Mouse (Mus musculus) left cerebral cortex, adult 9 months (tissue): ENCODE results near the gene Hhat.
A peak's percentile ranks its signal among the peaks of the same experiment; 100 is the strongest.

Experiments used
- DNase-seq, 2 experiments: peaks; one replicate each; pipeline ENCODE4 v3.0.0; 2022; ENCODE audit warnings: low spot score in 2 of 2

Hhat gene

GRCm38 (mm10) chr1:192651981-192652605, 118.9 kb downstream of the Hhat start:
- DNase-seq, result peak in 1 of 2 experiments; percentile 11

DNA sequence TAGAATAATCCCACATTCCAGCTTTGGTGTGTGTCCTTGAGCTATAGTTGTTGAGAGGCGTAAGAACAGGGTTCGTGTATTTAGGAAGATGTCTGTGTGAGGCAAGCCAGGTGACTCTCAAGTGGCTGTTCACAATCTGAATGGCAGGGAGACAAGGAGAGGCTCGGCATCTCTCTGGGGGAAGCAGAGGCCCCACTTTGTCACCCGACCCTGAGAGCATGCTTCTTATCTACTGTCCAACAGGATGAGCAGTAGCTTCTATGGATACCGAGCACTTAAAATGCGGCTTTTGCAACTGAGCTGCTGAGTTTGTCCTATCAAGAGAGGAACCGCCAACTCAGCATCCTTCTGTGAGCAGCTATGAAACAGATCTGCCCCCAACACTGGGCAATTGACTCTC, 120.4 kb downstream of the Hhat start:
- DNase-seq, result no peak

DNA sequence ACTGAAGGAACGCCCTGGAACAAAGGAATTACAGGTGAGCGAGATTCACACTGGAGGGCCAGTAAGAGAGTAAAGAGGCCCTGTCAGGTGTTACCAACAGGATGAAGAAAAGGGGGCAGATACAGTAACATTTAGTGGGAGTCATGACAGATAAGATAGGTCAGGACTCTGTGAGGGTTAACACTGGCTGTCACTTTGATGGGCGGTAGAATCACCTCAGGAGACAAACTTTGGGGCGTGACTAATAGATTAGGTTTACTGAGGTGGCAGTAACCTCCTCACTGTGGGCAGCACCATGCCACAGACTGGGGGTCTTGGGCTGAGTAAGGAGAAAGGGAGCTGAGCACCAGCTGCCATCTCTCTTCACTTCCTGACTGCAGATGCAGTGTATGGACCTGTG, 121.0 kb downstream of the Hhat start:
- no peak for DNase-seq

DNA sequence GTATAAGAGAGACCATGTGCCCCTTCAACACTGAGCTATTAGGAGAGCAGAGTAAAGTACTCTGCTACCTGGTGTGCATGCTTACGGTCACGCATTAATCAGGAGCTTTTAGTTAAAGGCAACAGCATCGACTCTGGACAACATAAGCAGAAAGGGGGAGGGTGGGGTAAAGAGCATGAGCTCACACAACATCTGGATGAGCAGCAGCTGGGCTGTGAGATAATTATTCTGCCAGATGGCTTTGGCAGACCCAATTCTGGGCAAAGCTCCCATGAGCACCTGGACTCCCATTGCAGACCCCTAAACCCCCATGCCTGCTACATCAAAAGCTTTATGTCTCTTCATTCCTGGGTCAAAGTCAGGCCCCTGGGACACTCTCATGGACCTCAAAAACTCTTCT, 121.8 kb downstream of the Hhat start:
- DNase-seq, result no peak

GRCm38 (mm10) chr1:192647361-192647760, 123.7 kb downstream of the Hhat start:
- DNase-seq, result no peak

DNA sequence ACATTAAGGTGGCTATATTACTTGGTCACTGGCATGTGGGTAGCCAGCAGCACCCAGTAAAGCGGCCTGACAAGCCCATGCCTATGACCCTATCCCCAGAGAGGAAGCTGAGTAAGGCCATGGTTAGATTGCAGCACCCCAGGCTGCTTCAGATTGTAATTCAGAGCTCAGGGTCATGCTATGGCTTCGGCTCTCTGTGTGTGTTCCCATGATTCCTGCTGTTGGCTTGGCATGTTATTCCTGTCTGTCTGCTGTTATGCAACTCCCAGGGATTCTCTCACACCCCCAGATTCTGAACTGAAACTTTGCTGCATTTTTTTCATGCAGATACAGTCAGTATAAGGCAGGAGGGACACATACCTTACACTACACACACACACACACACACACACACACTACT, 128.9 kb downstream of the Hhat start:
- DNase-seq, result no peak

DNA sequence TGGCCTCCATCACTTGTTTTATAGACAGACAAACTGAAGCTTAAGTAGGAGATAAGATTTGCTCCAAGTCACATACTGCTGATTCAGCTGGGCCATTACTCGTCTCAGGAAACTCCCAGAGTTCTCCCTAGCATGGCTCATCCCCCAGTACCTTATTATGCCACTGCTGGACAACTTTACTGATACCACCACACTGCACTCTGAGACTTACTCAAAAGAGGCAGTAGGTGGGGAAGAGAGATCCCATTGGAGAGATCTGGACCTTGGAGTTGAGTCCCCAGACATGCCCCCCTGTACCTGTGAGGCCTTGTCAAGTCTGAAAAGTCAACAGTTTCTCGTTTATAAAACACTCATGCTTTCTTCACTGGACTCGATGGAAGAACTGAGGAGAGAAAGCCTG, 131.8 kb downstream of the Hhat start:
- no peak for DNase-seq

- DNase-seq, result no peak
Measured at GRCm38 (mm10) chr1:192621843-192622242, 149.2 kb downstream of the Hhat start.

GRCm38 (mm10) chr1:192613271-192613670, 157.8 kb downstream of the Hhat start:
- no peak for DNase-seq

GRCm38 (mm10) chr1:192611996-192612739, 158.9 kb downstream of the Hhat start:
- no peak for DNase-seq

- DNase-seq, result no peak
Measured at GRCm38 (mm10) chr1:192606876-192607275, 164.1 kb downstream of the Hhat start.

DNA sequence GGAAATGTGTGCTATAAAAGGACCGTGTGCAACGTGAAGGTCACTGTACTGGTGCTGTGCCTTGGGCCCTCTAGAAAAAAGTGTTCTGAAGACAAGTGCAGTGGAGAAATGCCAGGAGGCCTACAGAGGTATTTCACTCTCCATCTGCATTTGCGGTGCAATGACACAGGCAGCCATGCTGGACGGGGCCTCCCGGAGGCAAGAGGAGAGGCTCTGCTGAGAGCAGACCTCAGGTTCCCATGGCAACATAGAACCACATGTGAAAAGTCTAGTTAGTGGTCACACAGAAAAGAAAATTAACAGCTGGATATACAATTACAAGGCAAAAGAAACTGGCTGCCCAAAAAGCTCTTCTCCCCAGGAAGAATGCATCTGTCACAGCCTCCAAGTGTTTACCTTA, 166.6 kb downstream of the Hhat start:
- no peak for DNase-seq

- DNase-seq, result no peak
Measured at GRCm38 (mm10) chr1:192603556-192603955, 167.5 kb downstream of the Hhat start.

DNA sequence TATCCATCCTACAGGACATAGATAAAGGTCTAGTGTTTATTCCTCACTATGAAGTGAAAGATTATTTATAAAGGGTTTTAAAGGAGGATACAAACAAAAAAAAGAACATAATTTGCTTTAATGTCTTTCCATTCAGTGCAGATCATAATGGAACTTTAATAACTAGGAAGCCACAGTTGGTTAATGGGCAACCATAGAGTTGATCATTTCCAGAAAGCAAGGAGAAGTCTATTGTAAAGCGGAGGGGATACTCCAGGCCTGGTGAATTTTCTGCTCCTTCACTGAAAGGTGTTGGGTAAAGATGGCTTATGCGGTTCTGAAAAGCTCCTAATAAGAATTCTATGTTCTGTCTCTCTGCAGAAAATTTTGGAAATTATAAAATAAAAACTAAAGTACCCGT, 169.8 kb downstream of the Hhat start:
- no peak for DNase-seq

DNA sequence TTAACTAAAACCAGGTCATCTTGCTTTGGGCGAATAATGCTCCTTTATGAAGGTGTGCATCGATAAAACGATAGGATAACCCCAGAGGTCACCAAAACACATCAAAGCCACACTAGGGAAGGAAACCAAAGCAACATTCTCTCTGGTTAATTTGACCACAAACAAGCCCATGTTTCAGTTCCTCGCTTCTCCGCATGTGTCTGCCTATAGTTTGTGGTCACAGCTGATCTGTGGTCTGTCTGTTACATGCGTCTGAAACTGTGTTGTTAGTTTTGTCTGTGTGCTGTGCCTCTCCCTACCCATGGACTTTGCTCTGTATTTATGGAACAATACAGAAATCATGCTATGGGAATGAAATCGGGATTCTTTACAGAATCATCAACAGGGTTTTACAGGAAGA, 171.3 kb downstream of the Hhat start:
- DNase-seq, result no peak

GRCm38 (mm10) chr1:192598380-192598779, 172.6 kb downstream of the Hhat start:
- DNase-seq, result peak; percentile 47 to 92

- no peak for DNase-seq
Measured at GRCm38 (mm10) chr1:192595426-192595825, 175.6 kb downstream of the Hhat start.

DNA sequence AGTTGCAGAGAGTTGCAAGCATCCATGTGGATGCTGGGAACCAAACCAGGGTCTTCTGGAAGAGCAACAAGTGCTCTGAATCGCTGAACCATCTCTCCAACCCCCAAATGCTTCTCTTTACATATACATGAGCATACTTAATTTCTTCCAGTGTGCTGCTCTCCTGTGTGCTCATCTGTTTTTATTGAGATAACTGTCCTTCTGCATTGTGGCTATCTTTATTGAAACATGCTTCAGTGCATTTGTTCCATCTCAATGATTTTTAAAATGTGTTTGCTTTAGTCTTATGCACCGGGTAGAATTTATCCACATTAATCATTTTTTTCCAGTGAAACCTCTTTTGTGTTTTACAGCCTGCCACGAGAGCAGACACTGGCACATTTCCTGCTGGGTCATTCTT, 177.5 kb downstream of the Hhat start:
- DNase-seq, result no peak

DNA sequence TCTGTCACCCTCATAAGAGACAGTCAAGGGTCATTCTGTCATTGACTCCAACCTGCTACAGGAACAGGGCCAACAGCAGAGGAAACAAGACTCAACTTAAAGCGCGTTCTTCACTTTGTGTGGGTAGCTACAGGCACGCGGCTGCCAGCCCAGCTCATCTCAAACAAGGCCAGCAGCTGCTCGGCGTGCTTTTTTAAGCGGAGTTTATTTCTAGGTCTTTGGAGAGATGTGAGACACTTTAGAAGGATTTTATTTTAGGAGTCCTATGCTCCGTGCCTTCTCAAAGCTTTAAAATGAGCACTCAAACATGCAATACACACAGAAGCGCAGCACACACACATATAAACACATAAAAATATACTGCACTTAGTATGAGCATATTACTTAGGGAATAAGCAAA, 183.6 kb downstream of the Hhat start:
- DNase-seq, result peak; percentile 82 to 89

DNA sequence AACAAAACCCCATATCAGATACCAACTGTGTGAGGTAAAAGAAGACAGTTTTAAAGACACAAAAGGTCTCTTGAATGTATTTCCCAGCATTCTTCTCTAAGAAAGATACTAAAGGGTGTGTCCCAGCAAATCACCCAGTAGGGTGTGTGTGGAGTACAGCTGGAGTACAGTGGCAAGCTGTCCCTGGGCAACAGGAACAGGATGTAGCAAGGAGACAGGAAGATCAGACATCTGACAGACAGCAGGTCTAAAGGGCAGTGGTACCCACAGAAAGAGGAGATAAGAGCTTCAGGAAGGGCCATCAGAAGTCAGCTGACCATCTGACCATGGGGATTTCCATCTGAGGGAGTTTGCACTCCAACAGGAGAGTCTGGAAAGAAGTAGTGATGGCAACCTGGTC, 185.7 kb downstream of the Hhat start:
- DNase-seq, result no peak

DNA sequence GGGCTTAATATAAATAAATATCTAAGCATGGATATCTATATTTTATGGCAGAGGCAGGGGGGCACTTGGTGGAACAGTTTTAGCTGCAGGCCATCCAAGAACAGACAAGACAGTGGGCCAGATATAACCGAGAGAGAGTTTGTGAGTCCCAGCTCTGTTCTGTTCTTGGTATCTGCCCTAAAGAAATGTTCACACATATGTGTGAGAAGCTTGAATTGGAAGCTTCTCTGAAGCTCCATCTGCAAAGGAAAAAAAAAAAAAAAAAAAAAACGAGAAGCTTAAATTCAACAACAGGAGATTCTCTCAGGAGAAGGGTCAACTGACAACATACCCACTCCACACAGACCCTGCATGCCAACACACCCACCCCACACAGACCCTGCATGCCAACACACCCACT, 188.1 kb downstream of the Hhat start:
- peak in 1 of 2 experiments; percentile 19 for DNase-seq

DNA sequence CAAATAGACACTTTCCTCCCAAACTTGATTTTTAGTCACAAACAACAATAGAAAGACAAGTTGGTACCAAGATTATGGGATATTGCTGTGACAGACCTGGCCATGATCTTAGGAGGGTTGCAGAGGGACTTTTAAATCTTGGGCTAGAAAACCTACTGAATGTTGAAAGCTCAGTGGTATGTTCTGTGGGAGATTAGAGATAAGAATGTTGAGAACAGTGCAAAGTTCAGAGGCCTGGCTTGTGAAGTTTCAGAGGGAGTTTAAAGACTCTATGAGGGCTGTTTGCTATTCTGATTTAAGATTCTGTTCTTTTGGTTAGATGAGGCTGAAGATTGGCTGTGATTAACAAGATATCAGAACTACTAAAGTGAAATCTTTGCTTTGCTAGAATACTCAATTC, 206.3 kb downstream of the Hhat start:
- DNase-seq, result no peak

DNA sequence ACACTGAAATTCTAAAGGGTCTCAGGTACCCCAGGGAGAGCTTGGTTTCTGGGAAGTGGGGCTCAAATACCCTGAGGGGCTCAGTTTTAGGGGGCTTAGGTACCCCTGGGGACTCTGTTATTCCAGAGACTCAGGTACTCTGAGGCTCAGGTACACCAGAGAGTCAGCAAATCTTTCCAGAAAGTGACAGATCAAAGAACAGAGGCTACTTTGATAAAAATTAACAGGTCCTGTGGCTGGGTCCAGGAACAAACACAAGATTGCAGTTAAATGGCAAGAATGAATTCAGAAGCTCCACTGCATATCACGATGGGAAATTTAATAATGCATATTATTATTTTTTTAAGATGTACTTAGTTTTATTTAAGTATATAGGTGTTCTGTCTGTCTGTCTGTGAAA, 211.7 kb downstream of the Hhat start:
- DNase-seq, result no peak
